Mouse (Mus musculus) right cerebral cortex, postnatal 25 days (tissue): ENCODE data around the gene Slc38a11.

Experiments
- DNase-seq: peaks from one replicate; pipeline ENCODE4 v3.0.0; 2022

The Slc38a11 gene

GRCm38 (mm10) chr2:65321998-65322754 is 41.7 kb downstream of the Slc38a11 start:
- DNase-seq = no peak

GRCm38 (mm10) chr2:65320975-65321374 is 42.9 kb downstream of the Slc38a11 start:
- DNase-seq = no peak

- no peak for DNase-seq
These were observed 47.1 kb downstream of the Slc38a11 start for GRCm38 (mm10) chr2:65316721-65317120.

- DNase-seq = no peak
These were observed 52.6 kb downstream of the Slc38a11 start for GRCm38 (mm10) chr2:65311250-65311649.

- no peak for DNase-seq
These were observed 67.3 kb downstream of the Slc38a11 start for GRCm38 (mm10) chr2:65296541-65296940.

GRCm38 (mm10) chr2:65294092-65294491 is 69.7 kb downstream of the Slc38a11 start:
- DNase-seq = no peak

- no peak for DNase-seq
These were observed 70.4 kb downstream of the Slc38a11 start for GRCm38 (mm10) chr2:65293411-65293810.

- DNase-seq = no peak
These were observed 74.1 kb downstream of the Slc38a11 start for GRCm38 (mm10) chr2:65289721-65290120.

GRCm38 (mm10) chr2:65288696-65289095 is 75.1 kb downstream of the Slc38a11 start:
- no peak for DNase-seq

GRCm38 (mm10) chr2:65285380-65285779 is 78.5 kb downstream of the Slc38a11 start:
- DNase-seq = no peak

GRCm38 (mm10) chr2:65282979-65283378 is 80.9 kb downstream of the Slc38a11 start:
- no peak for DNase-seq

GRCm38 (mm10) chr2:65279029-65279690 is 84.7 kb downstream of the Slc38a11 start:
- no peak for DNase-seq

- DNase-seq = no peak
These were observed 88.3 kb downstream of the Slc38a11 start for GRCm38 (mm10) chr2:65275443-65276061.

- no peak for DNase-seq
These were observed 89.9 kb downstream of the Slc38a11 start for GRCm38 (mm10) chr2:65273910-65274309.

GRCm38 (mm10) chr2:65268731-65269130 is 95.1 kb downstream of the Slc38a11 start:
- no peak for DNase-seq

GRCm38 (mm10) chr2:65267834-65268233 is 96.0 kb downstream of the Slc38a11 start:
- no peak for DNase-seq

- no peak for DNase-seq
These were observed 97.1 kb downstream of the Slc38a11 start for GRCm38 (mm10) chr2:65266576-65267299.
